Mouse (Mus musculus) WW6 (cell line): ENCODE data around the gene Susd6.
"Not testable (repeated sequence)": the region's sequence is repeated elsewhere in the genome, so short reads cannot be mapped to it uniquely, and the experiment has no call there.

ENCODE experiments used
- DNase-seq: peaks from one replicate; pipeline ENCODE4 v3.0.0-alpha.2; 2013; ENCODE audit warnings: low read depth, low spot score

Gene Susd6

DNA sequence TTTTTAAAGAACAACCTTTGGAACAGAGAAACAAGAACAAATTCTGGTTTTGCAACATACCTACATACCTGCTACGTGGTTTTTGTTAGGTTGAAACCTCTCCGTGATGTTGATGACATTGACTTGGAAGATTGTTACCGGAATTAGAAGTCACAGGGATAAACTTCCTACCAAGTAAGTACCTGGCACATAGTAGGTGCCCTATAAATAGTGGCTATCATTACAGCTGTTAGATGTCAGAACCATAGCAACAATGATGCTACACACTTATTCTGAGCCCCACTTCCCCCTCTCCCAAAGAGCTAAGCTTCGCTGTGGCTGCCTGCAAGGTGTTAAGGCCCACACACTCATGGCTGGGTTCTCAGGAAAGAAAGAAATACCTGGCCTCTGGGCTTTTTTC lies 4.7 kb upstream of the Susd6 start:
- DNase-seq = no peak

GRCm38 (mm10) chr12:80786591-80786990 lies 3.7 kb upstream of the Susd6 start:
- DNase-seq = no peak

DNA sequence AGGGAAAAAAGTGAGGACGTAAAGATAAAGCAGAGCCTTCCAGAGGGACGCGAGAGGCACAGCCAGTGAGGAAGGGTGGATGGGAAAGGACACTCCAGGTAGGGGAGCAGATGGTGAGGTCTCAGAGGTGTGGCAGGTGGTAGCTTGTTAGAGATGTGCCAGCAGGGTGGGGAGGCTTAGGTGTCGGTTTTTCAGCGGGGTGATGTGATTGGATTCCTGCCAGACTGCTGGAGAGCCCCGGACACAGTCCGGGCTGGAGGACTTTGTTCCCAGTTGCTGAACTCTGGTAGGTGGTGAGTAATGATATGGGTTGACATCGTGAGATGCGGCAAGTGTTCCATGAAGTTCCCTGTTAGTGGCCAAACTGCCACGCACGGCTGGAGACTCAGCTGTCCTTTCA lies 2.7 kb upstream of the Susd6 start:
- no peak for DNase-seq

GRCm38 (mm10) chr12:80788188-80788587 lies 2.1 kb upstream of the Susd6 start:
- no peak for DNase-seq

- not testable (repeated sequence) for DNase-seq
Measured at GRCm38 (mm10) chr12:80789276-80789675, 1.0 kb upstream of the Susd6 start.

DNA sequence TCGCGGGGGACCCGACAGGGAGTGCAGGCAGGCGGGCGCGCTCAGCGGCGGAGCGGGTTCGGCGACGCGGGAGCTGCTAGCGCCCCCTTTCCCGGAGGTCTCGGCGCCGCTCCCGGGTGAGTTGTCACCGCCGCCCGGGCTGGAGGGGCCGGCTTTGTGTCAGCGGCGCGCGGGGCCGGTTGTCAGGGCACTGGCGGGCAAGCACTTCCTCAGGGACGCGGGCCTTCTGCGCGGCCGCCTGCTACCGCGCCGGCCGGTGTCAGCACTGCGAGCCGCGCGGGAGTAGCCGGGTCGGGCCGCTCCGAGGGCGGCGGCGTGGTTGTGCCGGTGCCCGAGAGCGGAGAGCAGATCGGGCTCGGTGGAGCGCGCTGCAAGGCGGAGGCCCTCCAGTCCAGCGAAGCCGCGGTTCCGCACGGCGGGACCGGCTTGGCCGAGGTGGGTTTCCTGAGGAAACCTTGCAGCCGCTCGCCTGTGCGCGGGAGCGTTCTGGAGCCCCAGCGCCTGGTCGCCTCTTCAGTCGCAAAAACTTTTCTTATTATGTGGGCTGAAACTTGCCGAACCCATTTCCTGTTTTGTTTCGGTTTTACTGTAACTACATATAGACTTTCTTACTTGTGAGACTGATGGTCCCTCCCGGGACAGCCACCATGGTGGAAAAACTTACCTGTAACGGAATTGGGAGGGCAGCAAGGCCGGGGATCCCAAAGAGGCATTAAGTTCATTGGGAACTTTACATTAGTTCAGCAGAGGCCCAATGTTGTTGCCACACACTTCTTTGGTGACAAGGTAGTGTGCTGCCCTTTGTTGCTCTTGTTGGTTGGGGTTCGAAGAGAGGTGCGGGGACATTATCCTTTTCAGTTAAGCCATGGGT lies 625 bp downstream of the Susd6 start:
- no peak for DNase-seq

GRCm38 (mm10) chr12:80791571-80792444 lies 1.5 kb downstream of the Susd6 start:
- DNase-seq = no peak

DNA sequence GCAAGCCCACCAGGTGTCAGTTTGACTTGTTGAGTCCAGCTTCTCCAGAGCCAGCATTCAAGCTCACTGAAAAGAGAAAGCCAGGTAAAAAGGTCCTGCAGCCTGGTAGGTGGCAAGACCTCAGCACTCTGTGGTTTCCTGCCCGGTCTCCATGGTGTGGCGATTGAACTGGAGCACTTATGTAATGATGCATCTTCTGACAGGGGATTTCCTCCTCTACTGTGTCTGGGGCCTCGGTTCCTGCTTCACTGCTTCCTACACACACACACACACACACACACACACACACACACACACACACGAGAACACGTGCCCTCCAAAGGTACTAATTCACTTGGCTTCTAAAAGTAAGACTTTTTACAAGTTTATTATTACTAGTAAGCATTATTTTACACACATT lies 2.6 kb downstream of the Susd6 start:
- DNase-seq = no peak

DNA sequence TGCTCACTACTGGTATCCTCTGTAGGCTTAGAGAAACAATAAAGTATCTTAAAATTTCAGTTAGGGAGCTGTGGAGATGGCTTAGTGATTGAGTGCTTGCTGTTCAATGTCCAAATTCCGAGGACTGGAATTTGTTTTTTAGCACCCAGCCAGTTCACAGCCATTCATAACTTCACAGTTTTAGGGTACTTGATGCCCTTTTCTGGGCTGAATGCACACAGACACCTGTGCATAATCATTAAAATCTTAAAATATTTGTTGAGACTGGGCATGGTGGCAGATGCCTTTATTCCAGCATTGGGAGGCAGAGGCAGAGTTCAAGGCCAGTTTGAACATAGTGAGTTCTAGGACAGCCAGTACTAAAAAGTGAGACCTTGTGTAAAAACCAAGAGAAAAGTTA lies 3.2 kb downstream of the Susd6 start:
- no peak for DNase-seq

DNA sequence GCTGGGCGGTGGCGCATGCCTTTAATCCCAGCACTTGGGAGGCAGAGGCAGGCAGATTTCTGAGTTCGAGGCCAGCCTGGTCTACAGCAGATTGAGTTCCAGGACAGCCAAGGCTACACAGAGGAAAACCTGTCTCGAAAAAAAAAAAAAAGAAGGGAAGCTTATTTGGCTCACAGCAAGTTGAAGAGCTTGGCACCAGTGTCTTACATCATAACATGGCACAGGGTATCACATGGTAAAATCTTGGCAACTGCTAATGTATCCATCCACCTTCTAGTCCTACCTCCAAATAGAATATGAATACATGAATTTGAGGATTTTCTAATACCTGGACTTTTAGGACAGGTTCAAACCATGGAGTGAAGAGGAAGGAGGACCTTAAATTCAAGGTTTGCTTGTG lies 4.2 kb downstream of the Susd6 start:
- no peak for DNase-seq

GRCm38 (mm10) chr12:80794935-80795785 lies 4.8 kb downstream of the Susd6 start:
- no peak for DNase-seq

GRCm38 (mm10) chr12:80798271-80798670 lies 8.0 kb downstream of the Susd6 start:
- DNase-seq = no peak

- no peak for DNase-seq
Measured at GRCm38 (mm10) chr12:80800156-80800555, 9.8 kb downstream of the Susd6 start.

DNA sequence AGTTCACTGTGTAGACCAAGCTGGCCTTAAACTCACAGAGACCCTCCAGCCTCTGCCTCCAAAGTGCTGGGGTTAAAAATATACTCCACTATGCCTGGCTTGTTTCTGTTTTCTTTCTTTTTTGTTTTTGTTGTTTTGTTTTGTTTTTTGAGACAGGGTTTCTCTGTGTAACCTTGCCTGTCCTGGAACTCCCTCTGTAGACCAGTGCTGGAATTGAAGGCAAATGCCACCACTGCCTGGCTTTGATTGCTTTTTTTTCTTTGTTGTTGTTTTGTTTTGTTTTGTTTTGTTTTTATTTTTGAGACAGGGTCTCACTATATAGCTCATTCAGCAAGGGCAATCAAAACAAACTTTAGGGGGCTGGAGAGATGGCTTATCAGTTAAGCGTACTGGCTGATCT lies 11.1 kb downstream of the Susd6 start:
- DNase-seq = no peak

GRCm38 (mm10) chr12:80803924-80804323 lies 13.6 kb downstream of the Susd6 start:
- no peak for DNase-seq

- DNase-seq = no peak
Measured at GRCm38 (mm10) chr12:80804861-80805428, 14.6 kb downstream of the Susd6 start.

GRCm38 (mm10) chr12:80807451-80808085 lies 17.3 kb downstream of the Susd6 start:
- no peak for DNase-seq

- no peak for DNase-seq
Measured at GRCm38 (mm10) chr12:80810005-80810404, 19.7 kb downstream of the Susd6 start.

DNA sequence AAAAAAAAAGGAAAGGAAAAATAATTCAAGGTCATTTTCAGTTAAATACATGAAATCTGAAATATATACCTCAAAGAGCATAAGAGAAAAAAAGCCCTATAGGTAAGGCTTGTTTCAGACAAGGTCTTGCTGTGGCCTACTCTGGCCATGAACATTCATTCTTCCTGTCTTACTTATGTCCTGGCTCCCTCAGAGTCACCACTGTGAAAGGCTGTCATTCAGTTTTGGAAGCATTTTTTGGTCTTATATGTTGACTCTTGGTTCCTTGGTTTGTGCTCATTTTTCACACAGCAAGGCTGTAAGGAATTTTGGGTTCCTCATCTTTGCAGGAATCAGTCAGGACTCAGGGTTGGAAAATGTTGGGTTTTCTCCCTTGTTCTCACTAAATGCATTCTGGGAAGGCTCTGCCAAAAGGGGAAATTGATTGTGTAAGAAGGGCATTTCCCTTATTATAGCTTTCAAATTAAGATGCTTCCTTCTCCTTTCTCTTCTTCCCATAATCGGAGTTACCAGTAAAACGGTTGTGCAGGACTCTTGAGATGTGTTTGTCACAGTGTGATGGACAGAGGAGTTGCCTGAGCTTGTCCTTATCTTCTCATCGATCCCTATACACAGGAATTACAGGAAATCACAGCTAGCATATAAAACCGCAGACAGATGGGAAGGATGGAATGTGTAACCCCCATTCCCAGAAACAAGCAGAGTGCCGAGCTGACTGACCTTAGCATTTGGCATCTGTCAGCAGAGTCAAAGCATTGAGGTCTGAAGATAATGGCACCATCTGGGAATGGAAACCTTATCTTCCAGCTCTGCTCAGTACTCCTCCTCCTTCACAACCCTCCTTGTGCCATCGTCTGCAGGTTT lies 21.6 kb downstream of the Susd6 start:
- no peak for DNase-seq

- no peak for DNase-seq
Measured at GRCm38 (mm10) chr12:80812510-80812820, 22.2 kb downstream of the Susd6 start.
